Mouse (Mus musculus) cerebellum, adult 9-10 months (tissue): ENCODE results near the gene Cant1.
A peak's percentile ranks its signal among the peaks of the same experiment; 100 is the strongest.

Experiments used
- DNase-seq: peaks from one replicate; pipeline ENCODE4 v3.0.0; 2022

Cant1 gene

DNA sequence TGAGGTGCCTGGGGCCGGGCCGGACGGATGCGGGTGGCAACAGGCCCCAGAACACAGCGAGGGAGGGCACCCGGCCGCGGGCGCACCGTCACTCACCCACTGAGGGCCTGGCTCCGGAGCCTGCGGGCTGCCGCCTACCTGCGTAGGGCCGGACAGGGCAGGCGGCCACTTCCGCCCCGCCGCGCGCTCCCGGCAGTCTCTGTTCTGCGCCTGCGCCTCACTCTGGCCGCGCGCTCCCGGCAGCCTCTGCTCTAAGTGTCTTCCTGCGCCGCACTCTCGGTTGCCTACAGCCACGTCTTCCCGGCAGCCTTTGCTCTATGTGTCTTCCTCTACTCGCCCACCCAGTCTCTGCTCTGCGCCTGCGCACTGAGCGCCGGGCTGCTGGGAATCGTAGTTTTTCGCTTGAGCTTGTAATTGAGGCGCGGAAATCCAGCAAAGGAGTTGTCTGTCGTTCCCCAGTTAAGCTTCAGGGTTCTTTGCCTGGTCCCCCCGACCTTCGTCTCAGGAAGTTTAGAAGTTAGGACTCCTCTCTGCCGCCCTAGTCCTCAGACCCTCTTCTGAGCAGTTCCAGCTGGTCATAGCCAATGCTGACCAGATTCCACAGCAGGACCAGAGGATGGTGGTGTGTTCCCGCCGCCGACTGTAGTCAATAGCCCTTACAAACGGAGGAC is at the start of gene Cant1:
Cant1 (minus strand) TSS at position 253 of the 671 bp plus-strand sequence.
- peak; percentile 99 for DNase-seq

GRCm38 (mm10) chr11:118467441-118468035 is 48.7 kb upstream of the Cant1 start:
- no peak for DNase-seq

GRCm38 (mm10) chr11:118460280-118460679 is 41.4 kb upstream of the Cant1 start:
- DNase-seq = no peak

DNA sequence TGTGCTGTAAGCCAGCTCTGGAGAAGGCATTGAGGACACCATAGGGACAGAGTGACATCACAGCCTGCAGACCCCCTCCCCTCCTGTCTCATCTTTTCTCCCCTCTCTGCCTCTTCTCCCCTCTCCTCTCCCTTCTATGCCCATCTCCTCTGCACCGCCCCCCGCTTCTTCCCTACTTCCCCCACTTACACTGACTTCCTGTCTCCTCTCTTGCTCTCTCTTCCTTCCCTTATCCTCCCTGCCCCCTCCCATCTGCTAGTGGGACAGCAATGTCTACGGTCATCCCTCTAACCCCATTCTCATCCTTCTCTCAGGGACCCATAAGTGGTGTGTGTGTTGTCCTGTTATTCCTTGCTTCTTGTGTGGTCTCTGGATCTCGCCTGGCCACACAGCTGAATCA is 40.6 kb upstream of the Cant1 start:
- DNase-seq = no peak

- DNase-seq = no peak
Measured at GRCm38 (mm10) chr11:118459051-118459450, 40.2 kb upstream of the Cant1 start.

DNA sequence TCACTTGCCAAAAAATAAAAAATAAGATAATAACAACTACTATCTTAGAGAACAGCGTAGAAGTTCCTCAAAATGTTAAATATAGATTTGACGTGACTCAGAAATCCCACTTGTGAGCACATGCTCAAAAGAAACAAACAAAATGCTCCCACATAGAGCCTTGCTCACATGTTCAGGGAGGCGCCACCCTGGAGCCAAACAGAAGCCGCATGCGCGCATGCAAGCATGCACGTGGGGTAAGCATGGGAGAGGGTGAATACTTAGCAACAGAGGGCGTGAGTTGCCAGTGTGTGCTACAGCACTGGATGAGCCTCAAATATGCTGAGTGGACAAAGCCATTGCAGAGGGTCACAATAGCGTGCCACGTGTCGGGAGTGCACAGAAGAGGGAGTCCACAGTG is 38.1 kb upstream of the Cant1 start:
- no peak for DNase-seq

DNA sequence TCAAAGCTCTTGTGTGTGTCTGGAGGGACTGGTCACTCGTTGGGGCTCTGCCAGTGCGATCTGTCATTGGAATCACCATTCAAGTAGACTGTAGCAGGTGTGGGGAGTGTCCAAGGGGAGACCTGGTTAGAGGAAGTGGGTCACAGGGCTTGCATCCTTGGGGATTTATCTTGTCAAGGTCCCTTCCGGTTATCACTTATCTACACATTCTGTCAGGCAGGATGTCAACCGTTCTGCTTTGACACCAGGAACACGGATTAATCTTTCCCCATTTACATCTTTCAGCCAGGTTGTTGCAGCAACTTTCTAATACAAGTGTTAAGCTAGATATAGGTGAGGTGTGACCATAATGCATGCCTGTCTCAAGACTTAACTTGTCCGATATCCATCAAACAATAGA is 36.9 kb upstream of the Cant1 start:
- DNase-seq = no peak

GRCm38 (mm10) chr11:118453886-118454671 is 35.2 kb upstream of the Cant1 start:
- no peak for DNase-seq

GRCm38 (mm10) chr11:118452955-118453354 is 34.1 kb upstream of the Cant1 start:
- no peak for DNase-seq

GRCm38 (mm10) chr11:118451211-118451610 is 32.3 kb upstream of the Cant1 start:
- DNase-seq = no peak

GRCm38 (mm10) chr11:118448385-118448784 is 29.5 kb upstream of the Cant1 start:
- DNase-seq = no peak

GRCm38 (mm10) chr11:118447346-118447745 is 28.5 kb upstream of the Cant1 start:
- DNase-seq = no peak

DNA sequence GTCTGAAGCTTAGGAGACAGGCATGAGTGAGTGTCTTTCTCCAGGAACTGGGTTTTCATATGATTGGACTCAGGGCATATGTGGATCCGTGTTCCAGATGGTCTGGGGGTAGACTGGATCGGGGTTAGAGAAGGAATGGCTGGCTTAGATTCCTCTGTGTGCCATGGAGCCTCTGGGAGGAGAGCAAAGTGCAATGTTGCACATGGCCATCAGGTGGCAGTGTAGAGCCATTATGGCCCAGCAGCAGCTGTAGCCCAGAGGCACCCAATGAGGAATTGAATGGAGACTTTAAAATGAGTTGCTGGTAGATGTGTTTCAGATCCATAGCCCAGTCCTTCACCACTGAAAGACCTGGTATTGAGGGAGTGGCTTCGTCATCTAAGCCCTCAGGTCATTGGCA is 27.0 kb upstream of the Cant1 start:
- peak; percentile 67 for DNase-seq

GRCm38 (mm10) chr11:118443201-118443970 is 24.5 kb upstream of the Cant1 start:
- DNase-seq = peak; percentile 59

GRCm38 (mm10) chr11:118442691-118443090 is 23.8 kb upstream of the Cant1 start:
- no peak for DNase-seq

DNA sequence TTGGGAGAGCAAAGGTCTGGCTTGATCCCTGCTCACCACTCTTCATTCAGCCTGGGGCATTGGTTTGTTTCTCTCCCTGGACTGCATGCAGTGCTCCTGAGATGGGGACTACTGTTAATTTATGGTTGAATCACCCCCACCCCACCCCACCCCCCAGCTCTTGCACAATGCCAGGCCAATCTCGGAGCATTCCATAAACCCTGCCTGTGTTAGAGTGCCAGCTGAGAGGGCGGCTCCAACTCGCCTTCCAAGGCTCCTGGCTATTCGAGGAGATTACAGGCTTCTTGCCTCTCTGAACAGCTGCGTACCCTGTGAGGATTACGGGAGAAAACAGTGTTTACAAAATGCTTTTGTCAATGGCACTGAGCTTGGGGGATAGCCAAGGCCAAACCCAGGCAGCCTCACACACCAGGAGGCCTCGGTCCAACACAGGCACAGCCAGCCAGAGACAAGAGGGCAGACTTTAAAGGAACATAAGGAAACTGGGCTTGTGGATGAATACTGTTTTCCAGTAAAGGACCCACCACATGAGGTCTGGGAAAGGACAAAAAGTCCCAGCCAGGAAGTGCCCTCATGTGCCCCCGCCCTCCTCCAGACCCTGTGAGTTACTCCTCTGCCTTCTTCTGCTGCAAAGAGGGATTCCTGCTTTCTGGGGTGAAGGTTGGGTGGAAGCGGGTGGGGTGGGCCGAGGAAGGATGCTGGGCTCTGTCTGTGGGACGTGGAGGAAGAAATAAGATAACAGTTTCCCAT is 20.0 kb upstream of the Cant1 start:
- DNase-seq = no peak

DNA sequence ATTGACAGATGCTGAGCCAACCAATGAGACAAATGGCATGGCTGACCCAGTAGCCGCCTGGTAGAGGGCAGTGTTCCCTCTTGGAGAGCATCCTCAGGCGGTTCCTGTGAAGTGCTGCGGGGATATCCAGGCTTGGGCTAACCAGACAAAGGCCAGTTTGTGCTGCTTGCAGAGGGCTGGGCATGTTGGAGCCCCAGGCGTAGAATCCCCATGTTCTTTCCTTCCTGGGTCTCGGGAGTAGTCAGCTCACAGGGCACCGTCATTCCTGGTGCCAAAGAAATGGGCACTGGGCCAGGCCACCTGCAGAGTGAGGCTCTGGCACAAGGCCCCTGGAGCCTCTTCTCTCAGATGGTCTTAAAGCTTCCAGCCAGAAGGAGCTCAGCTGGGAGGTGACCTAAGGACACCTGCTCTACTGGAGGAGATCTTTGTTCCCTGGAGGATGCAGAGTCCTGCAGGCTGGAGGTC is 17.6 kb upstream of the Cant1 start:
- peak; percentile 84 for DNase-seq

DNA sequence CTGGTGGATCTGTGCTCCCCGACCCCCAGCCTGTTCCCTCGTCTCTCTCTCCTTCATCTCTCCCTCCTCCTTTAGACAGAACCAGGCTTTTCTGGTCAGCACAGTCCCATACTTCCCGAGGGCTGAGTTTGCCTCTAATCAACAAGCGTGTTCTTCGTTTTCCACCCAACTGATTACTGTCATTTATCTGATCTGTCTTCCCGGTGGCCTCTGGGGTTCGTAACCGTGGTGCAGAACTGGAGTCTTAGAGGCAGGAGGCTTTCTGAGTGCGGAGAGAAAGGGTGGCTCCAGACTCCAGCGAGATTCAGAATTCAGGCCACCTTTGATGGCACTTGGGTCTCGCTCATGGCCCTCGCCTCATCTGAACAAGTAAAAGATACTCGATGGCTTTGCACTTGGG is 15.2 kb upstream of the Cant1 start:
- DNase-seq = no peak

- DNase-seq = no peak
Measured at GRCm38 (mm10) chr11:118433398-118433868, 14.5 kb upstream of the Cant1 start.

DNA sequence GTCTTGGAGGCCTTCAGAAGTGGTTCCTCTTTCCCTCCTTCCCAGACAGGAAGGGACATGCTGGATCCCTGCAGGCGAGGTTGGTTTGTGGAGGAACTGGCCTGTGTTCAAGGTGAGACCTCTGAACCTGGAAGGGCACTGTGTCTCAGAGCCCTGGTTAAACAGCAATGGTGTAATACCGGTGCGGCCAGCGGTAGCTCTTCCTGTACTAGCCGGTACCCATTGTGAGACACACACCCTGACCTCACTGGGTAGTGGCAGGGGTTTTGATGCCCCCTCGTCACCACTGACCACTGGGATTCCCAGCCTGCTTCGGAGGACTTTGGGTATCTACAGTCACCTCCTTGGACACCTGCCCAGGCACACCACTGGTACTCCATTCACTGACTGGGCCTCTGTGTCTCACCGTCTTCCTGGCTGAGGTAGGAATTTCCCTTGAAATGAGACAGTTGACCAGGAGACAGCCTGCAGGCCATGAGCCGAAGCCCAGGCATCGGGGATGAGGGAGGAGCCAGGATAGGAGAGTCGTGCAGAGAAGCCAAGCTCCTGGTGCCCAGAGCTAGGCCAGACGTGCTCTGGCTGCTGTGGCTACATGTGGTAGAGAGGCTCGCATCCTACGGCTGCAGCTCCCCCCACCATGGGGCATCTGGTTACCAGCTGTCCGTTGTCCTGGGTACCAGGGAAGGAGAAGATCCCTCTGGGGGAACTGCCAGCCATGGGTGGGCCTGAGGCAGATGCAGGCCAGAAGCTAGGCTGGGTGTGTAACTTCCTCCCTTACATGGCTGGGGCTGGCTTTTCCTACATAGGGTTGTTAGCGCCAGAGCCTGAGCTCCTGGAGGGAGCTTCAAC is 12.4 kb upstream of the Cant1 start:
- no peak for DNase-seq

- no peak for DNase-seq
Measured at GRCm38 (mm10) chr11:118430291-118430885, 11.5 kb upstream of the Cant1 start.
